Mouse (Mus musculus): ENCODE data around the gene Rsph14. TPM values are rescaled to one million over a fixed set of nuclear protein-coding genes. Genes with fewer than 3 reads are reported as not detected.

The Rsph14 gene
- polyA plus RNA-seq, 1 experiment from 2014 or later = not detected

DNA sequence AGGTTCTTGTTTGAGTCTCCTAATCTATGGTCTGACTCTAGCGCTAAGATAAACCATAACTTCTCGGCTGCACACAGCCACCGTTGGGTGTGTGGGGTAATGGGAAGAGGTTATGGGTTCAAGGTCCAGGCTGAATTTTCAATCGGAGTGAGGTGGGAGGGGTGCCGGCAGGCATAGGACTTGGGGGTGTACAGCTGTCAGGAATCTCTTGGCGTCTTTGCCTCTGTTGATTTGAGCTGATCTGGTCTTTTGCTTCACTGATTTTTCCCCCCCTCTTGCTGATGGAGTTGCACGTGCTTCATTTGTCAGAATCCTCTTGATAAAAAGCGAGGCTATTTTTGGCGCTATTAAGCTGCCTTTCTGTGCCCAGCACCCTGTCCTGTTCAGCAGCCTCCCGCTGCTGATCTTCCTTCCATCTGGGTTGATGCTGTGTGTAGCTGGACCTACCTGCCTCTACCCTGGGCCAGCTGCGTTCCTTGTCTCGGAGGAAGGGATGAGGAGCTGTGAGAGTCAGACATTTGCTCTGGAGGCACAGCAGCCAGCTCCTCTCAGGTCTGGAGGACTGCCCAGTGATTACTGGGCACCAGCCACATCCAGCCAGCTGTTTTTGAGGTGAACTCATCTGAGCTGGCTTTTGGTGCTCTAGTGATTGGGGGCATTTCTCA lies 31.0 kb upstream of the Rsph14 start:
- DNase-seq (ENCODE audit: low spot score) (no peak), ATAC-seq (replicated peaks; ENCODE audit: low FRiP score) (no peak)
- peaks cover 23% of the 10 kb centered on the region for H3K4me1 ChIP-seq (replicated peaks; ENCODE audit: control insufficient read depth, insufficient read depth, low read length)

GRCm38 (mm10) chr10:75062621-75063020 lies 30.2 kb upstream of the Rsph14 start:
- Histone ChIP-seq H3K4me2 (ENCODE audit: low read depth, low read length, severe bottlenecking) (peak overlapping the region; percentile 81), H3K36me3 (ENCODE audit: control insufficient read depth, insufficient read depth, low read length) (no peaks in the 10 kb centered on the region; the same call in 1 of the 2 replicates), H3K4me1 (replicated peaks; ENCODE audit: control insufficient read depth, insufficient read depth, low read length) (peaks cover 23% of the 10 kb centered on the region), H3K4me3 (ENCODE audit: low read depth, low read length) (peak overlapping the region; percentile 92), H3K9me3 (ENCODE audit: control insufficient read depth, low read length) (no peaks in the 10 kb centered on the region), H3K9ac (ENCODE audit: low read length) (no peak overlapping the region), H3K27ac (ENCODE audit: low read depth, low read length) (no peak overlapping the region), H3K27me3 (ENCODE audit: control insufficient read depth, insufficient read depth, low read length) (no peaks in the 10 kb centered on the region)
- no peak for ATAC-seq (replicated peaks; ENCODE audit: low FRiP score)
- no peak for DNase-seq (ENCODE audit: low spot score)
- WGBS = 44% methylated on average over 6 of the region's 6 CpGs

More for the DNA sequence above, 31.0 kb upstream of the Rsph14 start:
- H3K4me2 ChIP-seq (ENCODE audit: low read depth, low read length, severe bottlenecking) = peak overlapping the region; percentile 81; the same call in 1 of the 2 replicates
- no peaks in the 10 kb centered on the region for H3K9me3 ChIP-seq (ENCODE audit: control insufficient read depth, low read length)
- no peak overlapping the region for H3K9ac ChIP-seq (ENCODE audit: low read length)
- no peaks in the 10 kb centered on the region; the same call in 1 of the 2 replicates for H3K36me3 ChIP-seq (ENCODE audit: control insufficient read depth, insufficient read depth, low read length)
- no peak overlapping the region for H3K27ac ChIP-seq (ENCODE audit: low read depth, low read length)
- 70% methylated on average over 12 of the region's 12 CpGs for WGBS
- H3K27me3 ChIP-seq (ENCODE audit: control insufficient read depth, insufficient read depth, low read length) = no peaks in the 10 kb centered on the region
- no peak overlapping the region for H3K4me3 ChIP-seq (ENCODE audit: low read depth, low read length)

DNA sequence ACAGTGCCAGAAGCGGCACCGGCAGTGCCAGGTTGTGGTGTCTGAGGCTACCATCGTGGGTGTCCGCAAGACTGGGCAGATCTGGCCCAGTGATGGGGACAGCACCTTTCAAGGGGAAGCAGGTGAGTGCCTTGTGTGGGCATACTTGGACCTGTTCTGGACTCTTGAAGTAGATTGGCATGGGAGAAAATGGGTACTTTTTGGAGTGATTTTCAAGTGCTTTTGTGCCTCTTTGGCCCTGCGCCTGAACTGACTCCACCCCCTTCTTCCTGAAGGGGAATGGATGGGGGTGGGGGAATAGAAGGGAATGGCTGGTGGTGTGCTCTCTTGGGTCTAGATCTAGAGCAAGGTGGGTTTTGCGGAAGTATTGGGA lies 29.8 kb upstream of the Rsph14 start:
- H3K27me3 ChIP-seq (ENCODE audit: control insufficient read depth, insufficient read depth, low read length) = no peaks in the 10 kb centered on the region
- H3K36me3 ChIP-seq (ENCODE audit: control insufficient read depth, insufficient read depth, low read length) = no peaks in the 10 kb centered on the region; the same call in 1 of the 2 replicates
- 15% methylated on average over 6 of the region's 6 CpGs for WGBS
- DNase-seq (ENCODE audit: low spot score) = no peak
- peak overlapping the region; percentile 82 for H3K9ac ChIP-seq (ENCODE audit: low read length)
- no peak overlapping the region for H3K27ac ChIP-seq (ENCODE audit: low read depth, low read length)
- peak overlapping the region; percentile 81 for H3K4me2 ChIP-seq (ENCODE audit: low read depth, low read length, severe bottlenecking)
- peaks cover 23% of the 10 kb centered on the region for H3K4me1 ChIP-seq (replicated peaks; ENCODE audit: control insufficient read depth, insufficient read depth, low read length)
- H3K4me3 ChIP-seq (ENCODE audit: low read depth, low read length) = peak overlapping the region; percentile 92
- no peak for ATAC-seq (replicated peaks; ENCODE audit: low FRiP score)
- no peaks in the 10 kb centered on the region for H3K9me3 ChIP-seq (ENCODE audit: control insufficient read depth, low read length)

DNA sequence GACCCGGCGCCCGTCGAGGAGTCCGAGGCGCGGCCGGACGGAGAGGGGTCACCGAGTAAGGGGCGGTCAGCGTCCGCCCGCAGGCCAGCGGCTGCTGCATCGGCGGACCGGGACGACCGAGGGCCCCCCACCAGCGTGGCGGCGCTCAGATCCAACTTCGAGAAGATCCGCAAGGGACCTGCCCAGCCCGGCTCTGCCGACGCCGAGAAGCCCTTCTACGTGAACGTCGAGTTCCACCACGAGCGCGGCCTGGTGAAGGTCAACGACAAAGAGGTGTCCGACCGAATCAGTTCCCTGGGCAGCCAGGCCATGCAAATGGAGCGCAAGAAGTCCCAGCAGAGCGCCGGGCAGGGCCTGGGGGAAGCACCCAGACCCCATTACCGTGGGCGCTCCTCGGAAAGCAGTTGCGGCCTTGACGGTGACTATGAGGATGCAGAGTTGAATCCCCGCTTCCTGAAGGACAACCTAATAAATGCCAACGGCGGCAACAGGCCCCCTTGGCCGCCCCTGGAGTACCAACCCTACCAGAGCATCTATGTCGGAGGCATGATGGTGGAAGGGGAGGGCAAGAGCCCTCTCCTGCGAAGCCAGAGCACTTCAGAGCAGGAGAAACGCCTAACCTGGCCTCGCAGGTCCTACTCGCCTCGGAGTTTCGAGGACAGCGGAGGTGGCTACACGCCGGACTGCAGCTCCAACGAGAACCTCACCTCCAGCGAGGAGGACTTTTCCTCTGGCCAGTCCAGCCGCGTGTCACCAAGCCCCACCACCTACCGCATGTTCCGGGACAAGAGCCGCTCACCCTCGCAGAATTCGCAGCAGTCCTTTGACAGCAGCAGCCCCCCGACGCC lies 29.2 kb upstream of the Rsph14 start:
- ATAC-seq (replicated peaks; ENCODE audit: low FRiP score) (no peak), DNase-seq (ENCODE audit: low spot score) (peak; percentile 66)
- no peaks in the 10 kb centered on the region for H3K27me3 ChIP-seq (ENCODE audit: control insufficient read depth, insufficient read depth, low read length)
- H3K9ac ChIP-seq (ENCODE audit: low read length) = peak overlapping the region; percentile 82
- H3K9me3 ChIP-seq (ENCODE audit: control insufficient read depth, low read length) = no peaks in the 10 kb centered on the region
- H3K36me3 ChIP-seq (ENCODE audit: control insufficient read depth, insufficient read depth, low read length) = no peaks in the 10 kb centered on the region; the same call in 1 of the 2 replicates
- H3K27ac ChIP-seq (ENCODE audit: low read depth, low read length) = no peak overlapping the region
- H3K4me3 ChIP-seq (ENCODE audit: low read depth, low read length) = peak overlapping the region; percentile 92
- 2% methylated on average over 71 of the region's 71 CpGs for WGBS
- H3K4me1 ChIP-seq (replicated peaks; ENCODE audit: control insufficient read depth, insufficient read depth, low read length) = peaks cover 23% of the 10 kb centered on the region
- peak overlapping the region; percentile 81 for H3K4me2 ChIP-seq (ENCODE audit: low read depth, low read length, severe bottlenecking)

GRCm38 (mm10) chr10:75060843-75061235 lies 28.5 kb upstream of the Rsph14 start:
- Histone ChIP-seq H3K9me3 (ENCODE audit: control insufficient read depth, low read length) (no peaks in the 10 kb centered on the region), H3K9ac (ENCODE audit: low read length) (peak overlapping the region; percentile 82), H3K4me3 (ENCODE audit: low read depth, low read length) (peak overlapping the region; percentile 92), H3K36me3 (ENCODE audit: control insufficient read depth, insufficient read depth, low read length) (no peaks in the 10 kb centered on the region; the same call in 1 of the 2 replicates), H3K4me1 (replicated peaks; ENCODE audit: control insufficient read depth, insufficient read depth, low read length) (peaks cover 23% of the 10 kb centered on the region), H3K27me3 (ENCODE audit: control insufficient read depth, insufficient read depth, low read length) (no peaks in the 10 kb centered on the region), H3K4me2 (ENCODE audit: low read depth, low read length, severe bottlenecking) (peak overlapping the region; percentile 81), H3K27ac (ENCODE audit: low read depth, low read length) (no peak overlapping the region)
- ATAC-seq (replicated peaks; ENCODE audit: low FRiP score) = peak; percentile 47
- DNase-seq (ENCODE audit: low spot score) = peak; percentile 78
- under 1% methylated on average over 47 of the region's 48 CpGs for WGBS

GRCm38 (mm10) chr10:75060217-75060842 lies 27.9 kb upstream of the Rsph14 start, which contains the start of gene Bcr:
TSS of gene Bcr (plus strand) at chr10:75060592.
- Histone ChIP-seq H3K4me1 (replicated peaks; ENCODE audit: control insufficient read depth, insufficient read depth, low read length) (peaks cover 23% of the 10 kb centered on the region), H3K36me3 (ENCODE audit: control insufficient read depth, insufficient read depth, low read length) (no peaks in the 10 kb centered on the region; the same call in 1 of the 2 replicates), H3K9me3 (ENCODE audit: control insufficient read depth, low read length) (no peaks in the 10 kb centered on the region), H3K4me3 (ENCODE audit: low read depth, low read length) (peak within 1 kb of the TSS; percentile 92), H3K4me2 (ENCODE audit: low read depth, low read length, severe bottlenecking) (peak within 1 kb of the TSS; percentile 81), H3K27me3 (ENCODE audit: control insufficient read depth, insufficient read depth, low read length) (no peaks in the 10 kb centered on the region), H3K27ac (ENCODE audit: low read depth, low read length) (no peak within 1 kb of the TSS), H3K9ac (ENCODE audit: low read length) (peak within 1 kb of the TSS; percentile 82)
- WGBS = under 1% methylated on average over 69 of the region's 73 CpGs
- DNase-seq (ENCODE audit: low spot score) (peak; percentile 90), ATAC-seq (replicated peaks; ENCODE audit: low FRiP score) (peak; percentile 86)

DNA sequence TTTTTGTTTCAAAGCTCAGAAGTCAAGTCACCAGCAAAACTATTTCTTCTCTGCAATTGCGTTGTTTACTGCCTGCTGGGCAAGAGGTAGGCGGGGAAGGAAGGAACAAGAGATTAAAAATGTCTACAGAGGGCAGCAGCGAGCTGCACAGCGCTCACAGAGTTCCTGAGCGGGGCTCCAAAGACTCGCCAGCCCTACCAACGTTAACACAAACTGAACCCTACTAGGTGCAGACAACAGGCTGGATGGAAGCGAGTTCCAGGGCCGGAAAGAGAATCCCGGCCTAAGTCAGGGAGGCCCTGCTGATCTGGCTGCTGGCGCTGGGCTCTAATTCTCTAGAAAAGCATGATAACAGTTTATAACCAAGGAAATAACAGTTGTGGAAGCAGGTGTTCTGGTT lies 27.0 kb upstream of the Rsph14 start:
- Histone ChIP-seq H3K4me1 (replicated peaks; ENCODE audit: control insufficient read depth, insufficient read depth, low read length) (peaks cover 23% of the 10 kb centered on the region), H3K9me3 (ENCODE audit: control insufficient read depth, low read length) (no peaks in the 10 kb centered on the region), H3K27ac (ENCODE audit: low read depth, low read length) (no peak overlapping the region), H3K36me3 (ENCODE audit: control insufficient read depth, insufficient read depth, low read length) (no peaks in the 10 kb centered on the region; the same call in 1 of the 2 replicates), H3K9ac (ENCODE audit: low read length) (no peak overlapping the region), H3K4me3 (ENCODE audit: low read depth, low read length) (no peak overlapping the region; the same call in 1 of the 2 replicates), H3K27me3 (ENCODE audit: control insufficient read depth, insufficient read depth, low read length) (no peaks in the 10 kb centered on the region), H3K4me2 (ENCODE audit: low read depth, low read length, severe bottlenecking) (peak overlapping the region; percentile 81; the same call in 1 of the 2 replicates)
- peak; percentile 29; the same call in 1 of the 2 replicates for ATAC-seq (replicated peaks; ENCODE audit: low FRiP score)
- peak; percentile 76 for DNase-seq (ENCODE audit: low spot score)
- WGBS = under 1% methylated on average over 11 of the region's 11 CpGs

DNA sequence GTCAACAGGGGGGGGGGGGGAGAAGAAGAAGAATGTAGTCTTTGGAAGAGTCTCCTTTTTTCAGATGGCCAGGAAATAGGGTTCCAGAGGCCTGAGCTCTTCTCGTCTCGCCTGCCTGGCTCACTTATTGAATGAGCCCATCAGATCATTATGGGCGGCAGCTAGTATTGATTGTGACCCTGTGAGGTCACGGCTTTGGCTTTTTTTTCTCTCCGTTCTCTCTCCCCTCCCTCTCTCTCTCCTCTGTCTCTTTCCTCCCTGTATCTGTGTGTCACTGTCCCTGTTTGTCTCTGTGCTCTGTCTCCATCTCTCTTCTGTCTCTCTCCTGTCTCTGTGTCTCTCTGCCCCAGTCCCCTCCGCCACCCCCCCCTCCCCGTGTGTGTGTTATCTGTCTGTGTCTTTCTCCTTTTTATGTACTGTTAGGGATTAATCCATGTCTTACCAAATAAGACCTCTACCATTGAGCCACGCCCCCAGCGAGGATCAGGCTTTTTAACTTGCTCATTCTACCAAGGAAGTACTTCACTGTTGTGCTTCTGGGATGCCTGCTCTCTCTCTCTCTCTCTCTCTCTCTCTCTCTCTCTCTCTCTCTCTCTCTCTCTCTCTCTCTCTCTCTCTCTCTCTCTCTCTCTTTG lies 26.5 kb upstream of the Rsph14 start:
- peaks cover 20% of the 10 kb centered on the region for H3K4me1 ChIP-seq (replicated peaks; ENCODE audit: control insufficient read depth, insufficient read depth, low read length)
- no peaks in the 10 kb centered on the region for H3K36me3 ChIP-seq (ENCODE audit: control insufficient read depth, insufficient read depth, low read length)
- no peak for ATAC-seq (replicated peaks; ENCODE audit: low FRiP score)
- H3K9me3 ChIP-seq (ENCODE audit: control insufficient read depth, low read length) = no peaks in the 10 kb centered on the region
- no peak overlapping the region for H3K27ac ChIP-seq (ENCODE audit: low read depth, low read length)
- H3K4me3 ChIP-seq (ENCODE audit: low read depth, low read length) = no peak overlapping the region
- WGBS = 14% methylated on average over 9 of the region's 9 CpGs
- peak; percentile 69 for DNase-seq (ENCODE audit: low spot score)
- H3K4me2 ChIP-seq (ENCODE audit: low read depth, low read length, severe bottlenecking) = 0 out of 2 replicates have a peak overlapping the region, but pooled peaks have one; percentile 2
- no peaks in the 10 kb centered on the region for H3K27me3 ChIP-seq (ENCODE audit: control insufficient read depth, insufficient read depth, low read length)
- no peak overlapping the region for H3K9ac ChIP-seq (ENCODE audit: low read length)

Data from forebrain, embryonic 11.5 days (tissue).